Mouse (Mus musculus): ENCODE data around the gene Bdkrb1. TPM values are rescaled to one million over a fixed set of nuclear protein-coding genes. Genes with fewer than 3 reads are reported as not detected.
A peak's percentile ranks its signal among the peaks of the same experiment; 100 is the strongest.

The Bdkrb1 gene
- total and polyA plus RNA-seq, 2 experiments from 2014 or later = 0.11 TPM; not detected in 1

DNA sequence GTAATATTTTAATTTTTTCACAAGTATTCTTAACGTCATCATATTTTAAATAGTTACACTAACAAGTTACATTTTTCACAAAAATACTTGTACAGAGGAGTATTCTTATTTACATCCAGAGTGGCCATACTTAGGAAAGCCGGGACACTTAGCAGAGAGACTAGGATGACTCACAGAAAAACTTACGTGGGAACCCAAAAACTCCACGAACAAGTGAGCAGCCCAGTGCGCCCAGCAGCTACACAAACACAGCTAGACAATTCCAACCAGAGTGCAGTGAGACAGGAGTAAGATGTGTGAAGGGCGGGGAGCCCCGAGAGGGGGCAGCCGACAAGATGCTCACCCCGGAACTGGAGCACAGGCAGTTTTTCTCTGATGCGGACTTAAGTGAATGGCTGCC is 10.7 kb downstream of the Bdkrb1 start:
- H3K27ac ChIP-seq (ENCODE audit: low read depth, low read length) = no peak overlapping the region
- no peak overlapping the region for H3K9ac ChIP-seq
- no peaks in the 10 kb centered on the region; the same call in 1 of the 2 replicates for H3K4me1 ChIP-seq (ENCODE audit: insufficient read depth)
- 94% methylated on average over 10 of the region's 10 CpGs for WGBS
- no peaks in the 10 kb centered on the region for H3K27me3 ChIP-seq (ENCODE audit: insufficient read depth, low read length)
- DNase-seq (no peak), ATAC-seq (no peak)
- H3K4me3 ChIP-seq (ENCODE audit: low read depth, low read length) = no peak overlapping the region
- no peak overlapping the region for H3K4me2 ChIP-seq (ENCODE audit: low read depth)
- no peak for TF ChIP-seq CTCF (IDR thresholded peaks at IDR 0.05; ENCODE audit: low read depth)
- no peaks in the 10 kb centered on the region for H3K9me3 ChIP-seq (ENCODE audit: low read length)
- peaks cover 36% of the 10 kb centered on the region for H3K36me3 ChIP-seq (ENCODE audit: insufficient read depth)

DNA sequence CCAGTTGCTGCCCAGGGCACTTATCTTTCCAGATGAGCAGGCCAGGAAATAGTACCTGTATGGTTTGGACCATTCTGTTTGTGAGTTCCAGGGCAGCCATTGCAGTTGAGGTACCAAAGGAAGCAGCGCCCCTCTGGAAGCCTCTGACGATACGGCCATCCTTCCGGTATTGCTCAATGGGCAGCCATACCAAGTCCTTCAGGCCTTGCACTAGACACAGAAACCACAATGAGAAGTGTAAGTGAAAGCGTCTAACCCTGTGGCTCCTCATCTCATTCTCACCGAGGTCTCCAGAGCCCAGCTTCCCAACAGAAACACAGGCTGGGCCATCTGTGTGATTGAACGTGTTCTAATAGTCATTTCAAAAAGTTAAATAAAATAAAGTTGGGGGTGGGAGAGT is 19.2 kb downstream of the Bdkrb1 start:
- Histone ChIP-seq H3K4me2 (ENCODE audit: low read depth) (no peak overlapping the region), H3K4me1 (ENCODE audit: insufficient read depth) (no peaks in the 10 kb centered on the region), H3K27ac (ENCODE audit: low read depth, low read length) (no peak overlapping the region), H3K9ac (no peak overlapping the region), H3K9me3 (ENCODE audit: low read length) (no peaks in the 10 kb centered on the region), H3K27me3 (ENCODE audit: insufficient read depth, low read length) (no peaks in the 10 kb centered on the region), H3K4me3 (ENCODE audit: low read depth, low read length) (no peak overlapping the region), H3K36me3 (ENCODE audit: insufficient read depth) (peaks cover 72% of the 10 kb centered on the region)
- ATAC-seq (no peak), DNase-seq (no peak)
- no peak for TF ChIP-seq CTCF (IDR thresholded peaks at IDR 0.05; ENCODE audit: low read depth)
- 95% methylated on average over 7 of the region's 7 CpGs for WGBS

DNA sequence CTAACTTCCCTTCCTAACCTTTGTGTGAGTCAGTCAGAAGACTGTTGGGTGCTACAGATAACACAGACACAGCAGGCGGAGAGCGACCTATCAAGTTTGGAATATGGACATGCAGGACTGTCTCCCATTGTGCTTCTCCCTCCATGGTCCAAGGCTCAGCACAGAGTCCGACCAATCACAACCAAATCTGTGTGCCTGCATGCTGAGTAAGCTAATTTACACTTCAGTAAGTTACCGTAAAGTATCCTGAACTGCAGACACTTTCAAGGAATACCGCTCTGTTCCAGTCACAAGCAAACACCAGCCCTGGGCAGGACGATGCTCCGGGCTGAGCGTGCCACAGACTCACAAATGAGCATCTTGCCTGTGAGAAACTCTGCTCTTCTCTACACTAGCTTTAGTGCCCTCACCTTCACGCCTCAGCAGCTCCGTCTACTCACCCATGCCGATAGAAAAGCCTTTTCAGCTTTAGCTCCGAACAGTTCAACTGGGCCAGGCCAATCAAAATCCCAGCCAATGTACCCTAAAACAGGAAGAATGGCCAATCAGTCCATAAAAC is 20.2 kb downstream of the Bdkrb1 start:
- DNase-seq (no peak), ATAC-seq (no peak)
- 66% methylated on average over 12 of the region's 12 CpGs for WGBS
- Histone ChIP-seq H3K4me3 (ENCODE audit: low read depth, low read length) (no peak overlapping the region), H3K9ac (no peak overlapping the region), H3K4me2 (ENCODE audit: low read depth) (no peak overlapping the region), H3K9me3 (ENCODE audit: low read length) (no peaks in the 10 kb centered on the region), H3K4me1 (ENCODE audit: insufficient read depth) (no peaks in the 10 kb centered on the region), H3K27ac (ENCODE audit: low read depth, low read length) (no peak overlapping the region), H3K27me3 (ENCODE audit: insufficient read depth, low read length) (no peaks in the 10 kb centered on the region), H3K36me3 (ENCODE audit: insufficient read depth) (peaks cover 71% of the 10 kb centered on the region)
- TF ChIP-seq CTCF (IDR thresholded peaks at IDR 0.05; ENCODE audit: low read depth) = no peak

DNA sequence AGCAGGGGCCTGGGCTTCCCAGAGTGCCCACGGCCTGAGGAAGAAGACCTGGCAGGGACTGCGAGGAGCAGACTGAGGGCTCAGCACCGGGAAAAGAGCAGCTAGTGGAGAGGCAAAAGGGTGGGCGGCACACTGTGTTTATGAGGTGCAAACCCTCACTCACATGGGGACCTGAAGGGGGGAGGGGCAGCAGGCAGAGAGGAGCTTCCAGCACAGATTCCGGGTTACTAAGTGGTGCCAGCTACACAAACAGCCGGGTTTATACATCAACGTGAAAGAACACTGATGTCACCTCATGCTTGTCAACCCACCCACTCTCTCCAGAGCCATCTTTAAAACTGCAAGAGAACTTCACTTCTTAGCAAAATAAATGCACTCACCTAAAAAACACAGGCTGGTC is 22.9 kb downstream of the Bdkrb1 start:
- peaks cover 57% of the 10 kb centered on the region for H3K36me3 ChIP-seq (ENCODE audit: insufficient read depth)
- DNase-seq (no peak), ATAC-seq (no peak)
- no peak overlapping the region for H3K4me2 ChIP-seq (ENCODE audit: low read depth)
- WGBS = 73% methylated on average over 7 of the region's 7 CpGs
- no peak overlapping the region for H3K9ac ChIP-seq
- H3K27ac ChIP-seq (ENCODE audit: low read depth, low read length) = no peak overlapping the region
- H3K4me1 ChIP-seq (ENCODE audit: insufficient read depth) = no peaks in the 10 kb centered on the region
- no peak overlapping the region for H3K4me3 ChIP-seq (ENCODE audit: low read depth, low read length)
- H3K27me3 ChIP-seq (ENCODE audit: insufficient read depth, low read length) = no peaks in the 10 kb centered on the region
- TF ChIP-seq CTCF (IDR thresholded peaks at IDR 0.05; ENCODE audit: low read depth) = no peak
- H3K9me3 ChIP-seq (ENCODE audit: low read length) = no peaks in the 10 kb centered on the region

DNA sequence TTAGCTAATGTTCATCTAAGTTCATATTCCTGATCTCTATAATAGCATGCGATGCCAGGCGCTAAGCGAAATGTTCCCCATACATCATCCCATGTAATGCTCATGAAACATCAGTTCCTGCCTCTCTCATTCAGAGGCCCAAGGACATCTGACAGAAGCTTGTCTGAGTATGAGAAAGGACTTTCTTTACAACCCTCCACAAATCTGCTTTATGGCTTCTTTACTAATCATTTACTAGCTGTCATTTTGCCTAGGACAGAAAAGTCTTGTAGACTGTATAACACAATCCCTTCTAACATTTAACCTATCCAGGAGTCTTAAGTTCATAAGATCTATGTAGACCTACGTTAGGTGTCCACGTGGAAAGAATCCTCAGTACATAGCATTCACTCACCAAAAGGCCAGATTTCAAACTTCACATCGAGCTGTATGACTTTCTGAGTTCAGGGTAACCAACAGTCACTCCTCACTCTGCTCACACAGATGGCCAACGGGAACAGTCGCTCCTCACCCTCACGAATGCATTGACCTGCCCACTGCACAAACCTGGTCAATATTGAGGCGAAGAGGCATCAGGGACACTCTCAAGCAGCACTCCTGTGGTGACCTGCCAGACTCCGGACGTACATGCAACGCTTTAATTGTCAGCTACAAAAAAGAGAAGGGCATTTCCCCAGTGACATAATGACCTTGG is 31.6 kb downstream of the Bdkrb1 start:
- H3K9me3 ChIP-seq (ENCODE audit: low read length) = no peaks in the 10 kb centered on the region
- DNase-seq (no peak), ATAC-seq (no peak)
- no peak for TF ChIP-seq CTCF (IDR thresholded peaks at IDR 0.05; ENCODE audit: low read depth)
- no peak overlapping the region for H3K9ac ChIP-seq
- H3K27ac ChIP-seq (ENCODE audit: low read depth, low read length) = no peak overlapping the region
- no peak overlapping the region for H3K4me2 ChIP-seq (ENCODE audit: low read depth)
- H3K4me1 ChIP-seq (ENCODE audit: insufficient read depth) = no peaks in the 10 kb centered on the region
- H3K27me3 ChIP-seq (ENCODE audit: insufficient read depth, low read length) = no peaks in the 10 kb centered on the region
- H3K4me3 ChIP-seq (ENCODE audit: low read depth, low read length) = no peak overlapping the region
- 94% methylated on average over 13 of the region's 13 CpGs for WGBS
- peaks cover 62% of the 10 kb centered on the region for H3K36me3 ChIP-seq (ENCODE audit: insufficient read depth)

DNA sequence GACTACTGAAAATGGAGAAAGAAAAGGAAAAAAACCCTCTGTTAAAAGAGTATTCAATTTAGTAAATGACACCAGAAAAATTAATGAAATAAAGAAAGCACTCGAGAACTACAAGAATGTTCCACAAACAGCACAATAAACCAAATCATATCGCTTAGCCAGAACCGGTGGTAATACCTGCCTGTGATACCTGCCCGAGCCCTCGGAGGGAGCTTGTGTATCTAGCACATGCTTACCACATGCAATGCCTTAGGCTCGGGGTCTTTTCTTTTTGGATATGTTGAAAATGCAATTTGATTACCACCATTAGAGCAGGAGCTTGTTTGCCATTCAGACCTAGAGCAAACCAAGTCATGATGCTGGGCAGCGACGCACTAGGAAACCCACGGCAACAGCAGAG is 33.7 kb downstream of the Bdkrb1 start:
- H3K27ac ChIP-seq (ENCODE audit: low read depth, low read length) = no peak overlapping the region
- ATAC-seq (no peak), DNase-seq (no peak)
- no peak for TF ChIP-seq CTCF (IDR thresholded peaks at IDR 0.05; ENCODE audit: low read depth)
- 89% methylated on average over 9 of the region's 9 CpGs for WGBS
- H3K4me3 ChIP-seq (ENCODE audit: low read depth, low read length) = no peak overlapping the region
- H3K27me3 ChIP-seq (ENCODE audit: insufficient read depth, low read length) = no peaks in the 10 kb centered on the region
- H3K9me3 ChIP-seq (ENCODE audit: low read length) = no peaks in the 10 kb centered on the region
- no peak overlapping the region for H3K9ac ChIP-seq
- no peaks in the 10 kb centered on the region for H3K4me1 ChIP-seq (ENCODE audit: insufficient read depth)
- H3K36me3 ChIP-seq (ENCODE audit: insufficient read depth) = peaks cover 82% of the 10 kb centered on the region
- H3K4me2 ChIP-seq (ENCODE audit: low read depth) = no peak overlapping the region

DNA sequence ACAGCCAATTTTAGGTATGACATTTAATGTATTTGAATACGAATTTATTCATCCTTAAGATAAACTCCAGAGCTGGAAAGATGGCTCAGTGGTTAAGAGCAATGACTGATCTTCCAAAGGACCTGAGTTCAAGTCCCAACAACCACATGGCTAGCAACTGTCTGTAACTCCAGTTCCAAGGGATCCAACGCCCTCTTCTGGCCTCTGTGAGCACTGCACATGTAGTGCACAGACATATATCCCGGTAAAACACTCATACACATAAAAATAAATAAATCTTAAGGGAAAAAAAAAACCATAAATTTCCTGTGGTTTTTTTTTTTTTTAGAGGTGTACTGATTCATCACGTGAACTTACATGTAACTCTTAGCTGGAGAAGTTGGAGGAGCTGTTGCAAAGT is 34.7 kb downstream of the Bdkrb1 start:
- H3K27ac ChIP-seq (ENCODE audit: low read depth, low read length) = no peak overlapping the region
- WGBS = 76% methylated on average over 4 of the region's 4 CpGs
- peaks cover 92% of the 10 kb centered on the region for H3K36me3 ChIP-seq (ENCODE audit: insufficient read depth)
- H3K4me2 ChIP-seq (ENCODE audit: low read depth) = no peak overlapping the region
- no peak for DNase-seq
- no peaks in the 10 kb centered on the region for H3K9me3 ChIP-seq (ENCODE audit: low read length)
- H3K4me1 ChIP-seq (ENCODE audit: insufficient read depth) = no peaks in the 10 kb centered on the region
- no peaks in the 10 kb centered on the region for H3K27me3 ChIP-seq (ENCODE audit: insufficient read depth, low read length)
- H3K4me3 ChIP-seq (ENCODE audit: low read depth, low read length) = no peak overlapping the region
- peak; percentile 34 for TF ChIP-seq CTCF (IDR thresholded peaks at IDR 0.05; ENCODE audit: low read depth)
- no peak for ATAC-seq
- H3K9ac ChIP-seq = no peak overlapping the region
